Mouse (Mus musculus) right cerebral cortex, postnatal 10 days (tissue): ENCODE measurements around the gene Blvrb.

Source experiments
- DNase-seq, 2 experiments: peaks; one replicate each; pipeline ENCODE4 v3.0.0; 2021; ENCODE audit warnings: low spot score in 2 of 2

The Blvrb gene

DNA sequence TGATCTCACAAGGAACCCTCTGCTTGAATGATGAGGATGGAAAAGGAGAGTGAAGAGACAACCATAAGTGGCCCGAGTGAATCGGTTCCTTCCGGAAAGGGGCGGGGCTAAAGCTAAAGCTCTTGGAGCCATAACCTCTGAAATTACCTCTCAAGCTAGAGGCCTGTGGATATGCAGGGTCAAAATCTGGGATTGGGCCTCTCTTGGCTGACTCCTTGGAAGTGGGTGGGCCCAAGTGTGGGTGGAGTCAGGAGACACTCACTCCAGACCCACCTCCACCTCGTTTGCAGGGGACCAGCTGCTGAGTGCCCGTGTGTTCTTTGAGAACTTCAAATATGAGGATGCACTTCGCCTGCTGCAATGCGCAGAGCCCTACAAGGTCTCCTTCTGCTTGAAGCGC is 67.2 kb downstream of the Blvrb start:
- DNase-seq = no peak
